Mouse (Mus musculus) liver, embryonic 14.5 days (tissue): Measurements from ENCODE around the gene Polr3b.

Experiments
- CTCF ChIP-seq: IDR thresholded peaks from 2 replicates; pipeline ENCODE4 v1.5.1; 2016; ENCODE audit warnings: antibody characterized with exemption, low read depth, control low read depth
- EP300 ChIP-seq: IDR thresholded peaks from 2 replicates; pipeline ENCODE4 v1.6.1; 2016; ENCODE audit warnings: antibody characterized with exemption, low read depth

DNA sequence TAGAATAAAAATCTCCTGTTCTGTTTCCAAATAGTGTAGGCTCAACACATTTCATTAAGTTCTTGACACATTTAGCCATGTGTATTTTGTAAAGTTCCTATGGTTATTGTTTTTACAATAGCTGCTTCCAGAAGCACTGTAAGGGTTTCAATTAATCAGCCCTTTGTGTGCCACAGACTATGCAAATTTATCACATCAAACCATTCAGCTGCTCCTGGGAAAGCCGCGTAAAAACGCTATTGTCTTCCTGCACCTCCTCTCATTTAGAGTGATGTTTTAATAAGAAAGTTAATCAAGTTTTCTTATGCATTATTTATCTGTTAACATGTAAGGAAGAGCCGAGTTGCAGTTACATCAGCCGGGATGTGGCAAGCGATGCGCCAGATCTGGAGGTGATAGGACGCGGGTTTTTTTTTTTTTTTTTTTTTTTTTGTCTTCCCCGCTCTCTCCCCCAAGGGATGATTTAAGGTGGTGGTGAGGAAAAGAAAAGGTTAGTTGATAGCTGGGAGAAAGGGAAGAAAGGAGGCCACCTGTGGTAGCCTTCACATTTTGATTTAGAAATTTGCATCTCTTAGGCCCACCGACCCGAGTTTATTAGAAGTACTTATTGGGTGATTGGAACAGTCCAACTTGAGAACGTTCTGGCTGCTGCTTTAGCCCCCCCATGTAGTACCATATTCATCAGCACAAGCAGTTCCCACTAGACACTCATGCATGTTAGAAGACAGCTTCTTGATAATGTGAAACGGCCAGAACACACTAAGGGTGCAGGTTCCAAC, 85.8 kb downstream of the Polr3b start:
- TF ChIP-seq CTCF (no peak), EP300 (no peak)
